Mouse (Mus musculus): ENCODE data around the gene Il34.

The Il34 gene

DNA sequence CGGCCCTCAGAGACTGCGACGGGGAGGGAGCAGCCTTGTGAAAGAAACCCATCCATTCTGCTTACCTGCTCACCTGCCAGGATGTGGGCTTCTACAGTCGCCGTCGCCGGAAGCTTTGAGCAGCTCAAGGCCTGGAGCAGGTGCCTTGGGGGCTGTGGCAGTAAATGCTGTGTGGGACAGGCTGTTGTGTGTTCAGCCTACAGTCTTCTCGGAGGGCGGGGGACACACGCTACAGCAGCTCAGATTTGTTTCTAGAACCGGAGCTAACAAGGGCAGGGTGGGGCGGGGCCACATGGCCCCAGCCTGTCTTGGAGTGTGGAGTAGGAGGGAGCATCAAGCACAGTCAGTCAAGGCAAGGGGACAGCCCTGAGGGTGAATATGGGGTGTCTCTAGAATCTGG lies at the start of gene Il34:
TSS of gene Il34 (minus strand) at position 256 of the 400 bp plus-strand sequence.
- no peak for DNase-seq

DNA sequence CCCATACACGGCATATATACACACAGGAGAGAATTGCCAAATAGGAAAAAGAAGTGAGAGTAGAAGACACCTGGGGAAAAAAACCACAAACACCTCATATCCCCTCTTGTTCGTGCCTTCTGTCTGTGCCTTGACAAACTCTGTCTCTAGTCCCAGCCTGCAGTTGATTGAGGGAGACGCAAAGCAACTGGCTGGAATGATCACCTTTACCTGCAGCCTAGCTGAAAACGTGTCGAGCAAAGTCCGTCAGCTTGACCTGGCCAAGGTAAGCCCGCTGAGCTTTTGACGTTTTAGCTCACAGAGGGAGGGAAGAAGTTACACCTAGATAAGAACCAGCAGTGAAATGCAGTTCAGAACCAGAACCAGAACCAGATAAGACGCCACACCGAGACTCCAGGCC lies 45.5 kb upstream of the Il34 start:
- DNase-seq = no peak

DNA sequence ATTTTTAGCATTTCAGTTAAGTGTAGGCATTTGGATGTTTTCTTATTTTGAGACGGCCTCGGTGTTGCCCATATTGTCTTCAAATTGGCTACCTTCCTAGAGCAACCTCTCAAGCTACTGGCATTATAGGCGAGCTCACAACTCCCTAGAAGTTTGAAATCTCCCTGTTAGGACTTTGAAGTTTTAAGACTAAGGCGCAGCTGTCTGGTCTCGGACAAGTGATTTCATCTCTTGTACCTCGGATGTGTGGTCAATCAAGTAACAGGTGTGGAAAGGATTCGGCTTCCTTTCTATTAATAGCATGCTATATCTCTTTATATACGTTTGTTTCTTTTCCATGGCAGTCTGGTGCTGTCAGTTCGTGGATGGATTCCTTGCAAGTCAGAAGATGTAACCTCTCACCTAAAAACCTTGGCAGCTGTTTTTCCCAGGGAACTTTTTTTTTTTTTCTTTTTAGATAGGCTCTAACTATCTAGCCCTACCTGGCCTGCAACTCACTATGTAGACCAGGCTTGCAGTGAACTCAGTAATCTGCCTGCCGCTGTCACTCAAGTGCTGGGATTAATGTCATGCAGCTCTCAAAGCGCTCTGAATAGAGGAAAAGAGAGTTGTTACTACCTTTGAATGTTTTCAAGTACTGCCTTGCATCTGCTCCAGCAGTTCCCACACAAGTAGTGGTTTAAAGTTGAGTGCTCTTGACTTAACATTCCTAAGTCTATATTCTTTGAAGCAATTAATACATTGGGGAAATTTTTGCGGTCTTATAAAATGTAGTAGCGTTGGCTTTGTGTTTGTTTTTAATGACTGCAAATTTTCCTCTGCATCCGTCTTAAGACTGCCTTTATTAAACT lies 42.1 kb upstream of the Il34 start:
- DNase-seq = no peak

DNA sequence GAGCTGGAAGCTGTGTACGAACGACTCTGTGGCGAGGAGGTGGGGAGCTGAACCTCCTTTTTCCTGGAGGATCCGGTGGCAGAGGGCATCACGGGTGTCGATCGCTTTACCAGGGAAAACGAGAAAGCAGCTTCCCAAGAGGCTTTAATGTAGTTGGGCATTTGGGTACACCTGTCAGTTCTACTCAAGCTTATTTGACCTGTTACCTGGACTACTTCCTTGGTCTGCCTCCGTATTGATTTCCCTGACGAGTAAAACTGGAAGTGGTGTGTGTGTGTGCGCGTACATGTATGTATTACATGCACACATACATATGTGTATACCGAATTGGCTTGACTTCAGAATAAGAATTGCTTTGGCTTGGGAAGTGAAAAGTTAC lies 41.4 kb upstream of the Il34 start:
- no peak for DNase-seq

DNA sequence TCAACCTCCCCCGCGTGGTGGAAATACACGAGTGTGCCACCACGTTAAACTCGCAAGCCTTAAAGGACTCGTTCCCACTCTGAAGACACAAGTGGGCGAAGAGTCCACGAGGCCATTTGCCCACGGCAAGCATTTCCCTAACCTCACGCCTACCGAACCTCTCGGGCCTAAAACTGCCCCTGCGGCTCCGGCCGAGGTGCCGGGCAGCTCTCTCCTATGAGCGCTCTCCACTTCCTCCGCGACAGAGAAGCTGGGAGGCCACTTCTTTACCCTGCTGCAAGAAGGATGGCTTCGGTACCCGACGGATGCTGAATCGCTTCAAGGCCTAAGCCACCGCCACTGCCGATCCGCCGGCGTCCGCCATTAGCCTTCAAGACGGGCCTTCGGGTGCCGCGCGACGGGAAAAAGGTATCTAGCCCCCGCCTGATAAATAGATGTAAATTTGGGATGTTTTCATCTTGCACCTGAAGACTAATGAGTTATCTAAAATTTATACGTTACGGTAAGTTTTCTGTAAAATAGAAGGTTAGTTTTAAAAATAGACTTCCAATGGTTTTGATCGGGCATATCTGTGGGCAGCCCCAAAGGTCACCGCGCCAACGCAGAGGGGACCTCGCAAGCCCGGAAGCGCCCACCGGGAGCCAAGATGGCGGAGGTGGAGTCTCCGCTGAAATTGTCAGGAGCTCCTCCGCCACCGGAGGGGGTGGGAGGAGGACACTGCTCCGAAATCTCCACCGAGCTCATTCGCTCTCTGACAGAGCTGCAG lies 40.9 kb upstream of the Il34 start, which contains the start of the genes Cog4 and Sf3b3:
TSS of gene Cog4 (plus strand) at position 196 of the 766 bp plus-strand sequence.
TSS of gene Sf3b3 (minus strand) at position 383 of the 766 bp plus-strand sequence.
- DNase-seq = peak; percentile 79

DNA sequence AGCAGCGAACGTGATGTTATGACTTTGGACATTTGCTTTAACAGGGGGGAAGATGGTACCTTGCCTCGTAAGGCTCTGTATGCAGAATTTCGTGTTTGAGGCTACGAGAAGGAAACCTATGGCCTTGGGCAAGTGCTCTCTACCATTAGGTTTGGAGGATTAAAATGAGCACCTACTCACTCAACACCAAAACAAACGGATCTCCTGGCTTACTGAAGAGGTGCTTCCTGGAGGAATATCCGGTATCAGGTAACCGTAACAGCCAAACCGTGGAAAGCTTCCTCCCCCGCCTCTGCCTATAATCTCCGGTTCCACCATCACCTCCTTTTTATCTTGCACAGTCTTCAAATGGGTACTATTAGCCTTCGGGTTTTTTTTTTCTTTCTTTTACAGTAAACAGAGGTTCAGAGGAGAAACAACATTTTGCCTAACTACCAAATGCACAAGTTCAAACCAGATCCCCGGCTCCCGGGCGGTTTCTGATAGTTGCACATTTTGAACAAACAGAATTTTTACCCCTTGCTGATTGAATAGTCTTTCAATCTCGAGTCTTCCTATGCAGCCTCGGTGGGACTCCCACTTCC lies 40.2 kb upstream of the Il34 start:
- DNase-seq = no peak

DNA sequence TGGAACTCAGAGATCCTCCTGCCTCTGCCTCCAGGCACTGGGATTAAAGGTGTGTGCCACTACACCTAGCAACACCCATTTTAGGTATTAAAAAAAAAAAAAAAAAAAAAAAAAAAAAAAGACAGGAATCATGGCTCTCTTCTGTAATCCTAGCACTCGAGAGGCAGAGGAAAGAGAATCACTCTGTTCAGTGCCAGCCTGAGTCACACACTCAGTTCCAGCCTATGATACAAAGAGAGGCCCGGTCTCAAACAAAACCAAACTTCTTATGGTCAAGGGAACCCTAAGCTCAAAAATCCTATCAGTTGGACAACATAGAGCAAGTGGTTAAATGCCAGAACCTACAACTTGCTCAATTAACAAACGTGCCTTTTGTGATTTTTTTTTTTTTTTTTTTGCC lies 39.2 kb upstream of the Il34 start:
- DNase-seq = no peak

DNA sequence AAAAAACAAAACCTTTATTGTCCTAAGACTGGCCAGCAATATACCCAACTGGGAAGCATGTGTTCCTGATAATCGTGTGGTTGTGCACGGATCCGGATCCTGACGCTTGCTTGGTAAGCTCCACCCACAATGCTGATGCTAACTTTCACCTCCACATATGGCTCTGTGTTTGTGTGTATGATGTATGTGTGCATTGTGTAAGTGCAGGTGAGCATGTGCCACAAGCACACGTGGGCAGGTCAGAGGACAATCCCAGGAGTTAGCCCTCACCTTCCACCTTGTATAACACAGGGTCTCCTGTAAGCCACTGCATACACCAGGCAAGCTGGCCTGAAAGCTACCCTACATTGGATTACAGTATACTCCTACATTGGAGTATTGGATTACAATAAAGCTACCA lies 37.5 kb upstream of the Il34 start:
- no peak for DNase-seq

DNA sequence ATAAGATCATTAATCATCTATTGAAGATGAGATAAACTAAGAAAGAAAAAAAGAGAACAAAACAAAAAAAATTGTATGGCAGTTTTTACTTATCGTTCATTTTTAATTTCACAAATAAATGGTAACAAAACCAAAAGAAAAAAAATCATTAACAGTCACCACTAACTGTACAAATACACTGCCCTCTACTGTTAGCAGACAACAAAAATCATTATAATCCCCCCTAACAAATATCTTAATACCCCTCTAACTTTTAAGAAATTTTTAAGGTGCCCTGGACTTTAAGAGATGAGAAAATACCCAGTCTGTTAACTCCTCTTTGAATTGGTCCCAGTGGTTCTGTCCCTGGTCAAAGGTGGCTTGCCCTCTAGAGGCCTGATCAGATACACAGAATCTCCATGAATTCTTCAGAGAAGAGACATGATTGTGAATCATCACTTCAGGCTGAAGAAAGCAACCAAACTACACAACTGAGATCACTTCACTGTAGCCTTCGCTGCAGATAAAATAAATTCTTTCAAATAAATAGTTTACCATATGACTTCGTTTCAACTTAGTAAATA lies 36.4 kb upstream of the Il34 start:
- DNase-seq = no peak

DNA sequence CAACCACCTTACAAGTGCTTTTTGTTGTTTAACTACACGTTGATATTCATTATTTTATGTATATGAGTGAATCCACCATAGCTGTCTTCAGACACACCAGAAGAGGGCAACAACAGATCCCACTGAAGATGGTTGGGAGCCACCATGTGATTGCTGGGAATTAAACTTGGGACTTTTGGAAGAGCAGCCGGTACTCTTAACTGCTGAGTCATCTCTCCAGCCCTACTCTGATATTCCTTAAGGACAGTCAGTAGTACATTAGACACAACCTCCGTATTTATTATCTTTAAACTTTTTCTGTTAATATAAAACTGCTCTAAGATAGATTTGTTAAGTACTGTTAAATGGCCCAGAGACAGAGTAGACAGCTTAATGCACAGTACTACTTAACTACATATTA lies 26.2 kb upstream of the Il34 start:
- DNase-seq = no peak

DNA sequence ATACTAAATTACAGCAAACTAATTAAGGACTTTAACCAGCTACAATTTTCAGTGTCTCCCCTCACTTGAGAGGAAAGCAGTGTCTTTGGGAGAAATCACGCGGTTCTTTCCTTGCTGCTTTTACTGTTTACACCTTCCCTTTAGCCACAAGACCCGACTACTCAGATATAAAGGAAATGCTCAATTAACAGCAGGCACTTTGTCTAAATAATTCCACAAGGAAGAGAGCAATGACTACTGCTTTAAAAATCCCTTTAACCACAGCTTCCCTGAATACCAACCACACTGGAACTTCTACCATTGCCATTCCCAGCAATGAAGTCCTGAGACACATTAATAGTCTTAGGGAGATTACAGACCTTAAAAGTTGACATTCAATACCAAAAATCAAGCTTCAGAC lies 22.8 kb upstream of the Il34 start:
- DNase-seq = no peak

DNA sequence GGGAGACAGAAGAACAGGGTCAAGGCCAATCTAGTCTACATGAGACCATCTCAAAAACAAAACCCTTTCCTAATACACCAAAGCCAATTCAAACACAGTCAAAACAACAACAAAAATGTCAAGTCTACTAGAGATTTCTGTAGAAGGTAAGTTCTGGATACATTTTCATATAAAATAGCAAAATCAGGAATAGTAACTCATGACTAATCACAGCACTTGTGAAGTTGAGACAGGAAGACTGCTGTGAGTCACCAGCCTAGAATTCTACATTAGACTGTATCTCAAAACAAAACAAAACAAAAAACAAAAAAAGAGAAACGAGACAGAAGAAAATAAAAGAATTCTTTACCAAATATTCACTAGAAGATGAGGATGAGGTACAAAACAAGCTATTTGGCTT lies 19.1 kb upstream of the Il34 start:
- no peak for DNase-seq

DNA sequence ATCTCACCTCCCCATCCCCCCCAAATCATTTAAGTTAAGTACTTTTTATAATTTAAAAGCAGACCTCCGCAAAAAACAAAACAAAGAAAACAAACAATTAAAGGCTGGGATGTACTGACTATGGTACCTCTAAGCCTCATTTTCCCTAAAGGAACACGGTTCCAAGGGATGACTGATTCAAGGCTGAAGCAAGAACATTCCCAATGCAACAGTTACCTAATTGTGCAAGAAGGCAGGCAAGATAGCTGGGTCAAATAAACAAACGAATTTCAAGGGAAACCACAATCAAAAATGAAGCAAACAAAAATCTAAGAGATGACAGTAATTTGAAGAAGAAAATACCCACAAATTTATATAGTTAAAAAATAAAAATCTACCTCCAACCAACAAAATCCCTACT lies 16.2 kb upstream of the Il34 start:
- no peak for DNase-seq

DNA sequence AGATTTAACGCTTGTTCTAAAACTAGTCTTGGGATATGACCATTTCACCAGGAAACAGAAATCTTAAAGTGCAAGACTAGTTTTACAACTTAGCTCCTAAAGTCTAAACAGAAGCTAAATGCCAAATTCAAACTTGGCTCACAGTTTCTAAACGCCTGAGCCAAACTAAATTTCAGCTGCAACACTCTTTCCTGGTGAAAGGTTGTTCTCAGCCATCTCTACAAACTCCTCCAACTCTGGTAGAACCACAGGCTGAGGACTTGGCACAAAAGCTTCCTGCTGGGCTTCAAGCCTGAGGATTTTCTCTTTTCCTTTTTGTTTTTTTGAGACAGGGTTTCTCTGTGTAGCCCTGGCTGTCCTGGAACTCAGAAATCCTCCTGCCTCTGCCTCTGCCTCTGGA lies 14.5 kb upstream of the Il34 start:
- no peak for DNase-seq

DNA sequence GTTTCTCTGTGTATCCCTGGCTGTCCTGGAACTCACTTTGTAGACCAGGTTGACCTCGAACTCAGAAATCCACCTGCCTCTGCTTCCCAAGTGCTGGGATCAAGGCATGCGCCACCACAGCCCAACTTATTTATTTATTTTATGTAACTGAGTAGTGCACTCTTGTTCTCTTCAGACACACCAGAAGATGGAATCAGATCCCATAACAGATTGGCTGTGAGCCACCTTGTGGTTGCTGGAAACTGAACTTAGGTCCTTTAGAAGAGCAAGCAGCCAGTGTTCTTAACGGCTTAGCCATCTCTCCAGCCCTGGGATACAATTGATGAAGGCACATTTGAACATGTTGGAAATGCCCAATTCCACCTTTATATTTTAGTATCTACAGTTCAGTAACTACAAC lies 12.9 kb upstream of the Il34 start:
- DNase-seq = no peak

DNA sequence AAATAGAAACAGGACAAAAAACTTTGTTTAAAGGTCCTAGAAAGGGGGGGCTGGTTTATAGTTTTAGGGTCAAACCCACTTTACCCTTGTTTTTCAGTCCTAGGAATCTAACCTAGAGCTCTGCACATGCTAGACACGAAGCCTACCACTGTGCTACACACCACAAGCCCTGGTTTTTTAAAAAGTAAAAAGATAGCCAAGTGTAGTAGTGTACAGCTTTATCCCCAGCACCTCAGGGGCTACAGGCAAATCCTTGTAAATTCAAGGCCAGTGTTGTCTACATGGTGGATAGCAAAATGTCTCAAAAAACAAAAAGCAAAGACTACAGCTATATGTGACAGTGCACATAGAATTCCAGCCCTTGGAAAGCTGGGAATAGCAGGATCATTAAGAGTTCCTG lies 11.3 kb upstream of the Il34 start:
- DNase-seq = no peak

DNA sequence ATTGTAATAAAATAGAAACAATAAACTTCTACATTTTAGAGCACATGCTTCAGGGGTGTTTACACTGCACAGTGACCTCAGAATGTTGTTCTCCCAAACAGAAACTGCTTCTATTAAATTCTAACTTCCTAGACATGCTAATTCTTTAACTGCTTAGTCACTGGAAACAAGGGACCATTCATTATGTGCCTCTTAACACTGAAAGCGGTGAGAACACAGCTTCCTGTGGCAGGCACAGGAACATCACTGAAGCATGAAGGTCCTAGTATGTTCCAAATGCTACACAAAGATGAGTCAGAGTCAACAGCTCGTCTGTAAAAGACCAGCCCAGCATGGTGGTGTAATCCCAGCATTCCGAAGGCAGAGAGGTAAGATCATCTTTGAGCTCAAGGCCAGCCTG lies 9.6 kb upstream of the Il34 start:
- no peak for DNase-seq

DNA sequence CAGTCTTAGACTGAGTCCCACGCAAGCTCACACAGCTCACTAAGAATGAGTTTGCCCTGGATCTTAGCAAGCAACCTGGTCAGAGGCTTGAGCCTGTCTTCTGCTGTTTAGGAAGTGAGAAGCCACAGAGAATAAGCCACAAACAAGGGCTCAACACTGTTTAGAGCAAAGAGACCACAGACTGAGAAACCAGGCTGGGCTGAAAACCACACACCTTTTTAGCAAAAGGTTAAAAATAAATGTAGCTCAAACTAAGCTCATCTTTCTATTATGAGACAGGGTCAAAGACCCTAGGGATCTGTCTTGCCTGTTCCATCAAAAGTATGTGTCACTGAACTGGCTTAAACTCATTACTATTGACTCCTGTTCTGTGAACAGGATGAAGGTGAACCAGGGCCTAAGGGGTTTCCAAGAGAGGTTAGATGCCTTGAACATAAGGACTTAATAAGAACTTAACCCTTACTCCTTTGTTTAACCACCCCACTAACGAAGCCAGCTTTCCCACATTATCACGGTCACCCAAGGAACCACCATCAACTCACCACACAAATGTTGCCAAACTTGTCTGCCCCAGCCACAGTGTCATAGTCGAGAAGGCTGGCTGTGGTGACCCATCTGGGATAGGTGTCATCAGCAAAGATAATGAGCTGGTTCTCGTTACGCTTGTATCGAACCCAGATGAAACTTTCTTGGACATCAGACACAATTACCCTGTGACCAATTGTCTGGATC lies 7.5 kb upstream of the Il34 start:
- DNase-seq = no peak

DNA sequence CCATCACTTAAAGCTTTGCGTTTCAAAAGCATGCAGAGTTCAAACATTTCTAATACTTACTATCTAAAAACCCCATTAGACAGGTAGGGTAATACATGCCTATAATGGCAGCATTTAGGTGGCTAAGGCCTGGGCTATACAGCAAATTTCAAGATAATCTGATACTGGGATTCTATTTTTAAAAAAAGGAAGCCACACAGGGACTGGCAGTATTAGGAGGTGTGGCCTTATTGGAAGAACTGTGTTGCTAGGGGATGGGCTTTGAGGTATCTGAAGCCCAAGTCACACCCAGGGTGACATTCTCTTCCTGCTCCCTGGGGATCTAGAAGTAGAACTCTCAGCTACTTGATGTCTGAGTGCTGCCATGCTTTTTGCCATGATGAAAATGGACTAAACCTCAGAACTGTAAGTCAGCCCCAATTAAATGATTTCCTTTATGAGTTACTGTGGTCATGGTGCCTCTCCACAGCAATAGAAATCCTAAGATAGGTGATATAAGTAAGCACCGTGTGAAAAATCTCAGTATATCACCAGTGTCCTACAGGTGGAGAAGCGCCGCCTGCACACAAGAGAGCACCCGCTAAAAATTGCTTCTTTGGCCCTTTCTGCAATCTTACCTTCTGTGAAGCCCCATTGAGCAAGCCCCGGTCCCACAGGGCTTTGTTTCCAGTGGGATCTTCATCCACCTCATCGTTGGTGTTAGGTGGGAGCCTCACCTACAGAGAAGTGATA lies 6.8 kb upstream of the Il34 start:
- DNase-seq = no peak

DNA sequence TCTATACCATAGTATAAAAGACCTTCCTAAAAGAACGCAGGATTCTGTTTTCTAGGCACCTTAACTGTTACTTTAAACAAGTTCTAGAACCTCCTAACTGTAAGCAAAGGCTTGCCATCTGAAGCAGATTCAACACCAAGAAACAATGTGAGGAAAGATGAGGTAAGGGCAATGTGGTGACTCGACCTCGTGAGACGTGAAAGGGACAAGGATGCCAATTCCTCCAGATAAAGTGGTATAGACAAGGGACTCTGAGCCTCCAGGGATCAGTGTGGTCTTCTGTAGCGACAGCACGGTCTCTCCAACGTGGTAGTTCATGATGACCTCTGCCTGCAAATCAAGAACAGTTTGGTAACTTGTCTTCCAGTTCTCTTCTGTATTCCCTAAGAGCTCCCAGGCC lies 6.1 kb upstream of the Il34 start:
- DNase-seq = no peak

DNA sequence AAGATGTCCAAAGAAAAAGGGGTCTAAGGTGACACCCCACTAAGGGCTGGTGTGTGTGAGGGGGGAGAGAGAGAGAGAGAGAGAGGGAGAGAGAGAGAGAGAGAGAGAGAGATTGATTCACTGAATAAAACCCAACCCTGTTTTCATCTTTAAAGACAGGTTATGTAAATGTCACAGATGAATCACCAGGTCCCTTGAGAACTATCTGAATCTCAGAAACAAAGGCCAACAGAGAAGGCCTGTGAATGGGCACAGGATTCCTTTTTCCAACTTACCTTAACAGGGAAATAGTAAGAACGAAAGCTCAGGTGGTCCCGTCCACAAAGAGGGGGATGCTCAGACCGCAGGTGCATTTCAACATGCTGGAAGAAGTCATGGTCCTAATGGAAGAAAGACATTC lies 5.4 kb upstream of the Il34 start:
- DNase-seq = no peak

DNA sequence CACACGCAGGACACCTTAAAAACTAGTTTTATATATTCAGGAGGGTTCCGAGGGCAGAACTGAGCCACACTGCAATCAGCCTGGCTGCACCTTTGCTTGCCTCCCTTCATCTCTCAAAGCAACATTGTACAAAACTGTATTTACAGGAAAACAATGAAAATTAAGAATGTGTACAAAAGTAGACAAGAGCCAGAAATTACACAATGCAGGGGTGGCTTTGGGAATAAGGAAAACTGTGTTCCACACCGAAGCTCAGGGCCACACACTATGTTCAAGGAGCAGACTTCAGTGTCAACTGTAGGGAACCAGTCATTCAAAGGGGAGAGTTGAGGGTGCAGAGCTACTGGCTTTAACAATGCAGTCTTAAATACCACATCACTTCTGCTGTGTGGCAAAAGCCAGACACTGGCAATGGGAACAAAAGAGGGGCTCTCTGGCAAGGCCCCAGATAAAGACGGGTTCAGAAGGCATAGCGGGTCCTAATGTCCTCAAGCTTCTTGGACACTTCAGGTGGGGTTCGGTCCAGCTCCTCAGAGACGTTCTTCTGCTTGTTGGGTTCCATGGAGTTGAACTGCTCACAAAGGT lies 4.8 kb upstream of the Il34 start:
- no peak for DNase-seq

All from right cerebral cortex, postnatal 4 days (tissue).